Mouse (Mus musculus) midbrain, embryonic 16.5 days (tissue): ENCODE results near the gene Parp16. TPM values are rescaled to one million over a fixed set of nuclear protein-coding genes. Genes with fewer than 3 reads are reported as not detected.
"Not testable (repeated sequence)": the region's sequence is repeated elsewhere in the genome, so short reads cannot be mapped to it uniquely, and the experiment has no call there.

Experiments
- ATAC-seq: fragments of 200-750 bp; cut with Nextera tagmentation; 2 replicates; pipeline ENCODE4 v1.8.0; 2017; ENCODE audit warnings: moderate TSS enrichment
- H3K27ac ChIP-seq: fragments of 300-500 bp; sonication (generic); 2 replicates; pipeline ENCODE4 v1.5.1; 2014; ENCODE audit warnings: mild to moderate bottlenecking, low read length, mixed read lengths
- H3K27me3 ChIP-seq: fragments of 300-500 bp; sonication (generic); 2 replicates; pipeline ENCODE4 v1.6.1; 2014; ENCODE audit warnings: low read depth, low read length, mixed read lengths; ENCODE audit not compliant: control insufficient read depth, insufficient read depth
- H3K36me3 ChIP-seq: fragments of 300-500 bp; sonication (generic); 2 replicates; pipeline ENCODE4 v1.6.1; 2014; ENCODE audit warnings: mild to moderate bottlenecking, low read length, moderate library complexity, mixed read lengths; ENCODE audit not compliant: control insufficient read depth, insufficient read depth
- H3K4me1 ChIP-seq: fragments of 300-500 bp; sonication (generic); 2 replicates; pipeline ENCODE4 v1.6.1; 2014; ENCODE audit warnings: mild to moderate bottlenecking, low read length, mixed read lengths; ENCODE audit not compliant: control insufficient read depth, insufficient read depth
- H3K4me2 ChIP-seq: fragments of 300-500 bp; sonication (generic); 2 replicates; pipeline ENCODE4 v1.6.1; 2014; ENCODE audit warnings: mild to moderate bottlenecking, low read length, mixed read lengths
- H3K4me3 ChIP-seq: fragments of 300-500 bp; sonication (generic); 2 replicates; pipeline ENCODE4 v1.5.1; 2014; ENCODE audit warnings: low read depth, mild to moderate bottlenecking, low read length, moderate library complexity, mixed read lengths
- H3K9ac ChIP-seq: fragments of 300-500 bp; sonication (generic); 2 replicates; pipeline ENCODE4 v1.6.1; 2014; ENCODE audit warnings: low read depth, low read length, mixed read lengths
- H3K9me3 ChIP-seq: fragments of 300-500 bp; sonication (generic); replicated peaks from 2 replicates; pipeline ENCODE4 v1.6.1; 2014; ENCODE audit warnings: mild to moderate bottlenecking, low read length, mixed read lengths; ENCODE audit not compliant: control insufficient read depth, poor library complexity, severe bottlenecking
- WGBS: fragments of 180-500 bp; shearing (Covaris S2); extraction: QIAGEN DNeasy Blood & Tissue Kit; methylation state at CpG from one replicate; pipeline ENCODE4 v1.1.7; 2014; 5-methylcytosine and 5-hydroxymethylcytosine counted together
- polyA plus RNA-seq: library from polyadenylated mRNA; unstranded; fragments of >200 nt; fragmentation: Nextera tagmentation; extraction: Ambion mirVana; gene quantifications from 2 replicates; pipeline ENCODE4 v1.2.1, GENCODE M21; 2015

Parp16 gene
- polyA plus RNA-seq, 1 experiment from 2014 or later = 8.5 TPM

- Histone ChIP-seq H3K27me3 (no peaks in the 10 kb centered on the region), H3K4me2 (no peak overlapping the region), H3K9ac (no peak overlapping the region), H3K4me1 (no peaks in the 10 kb centered on the region), H3K36me3 (no peaks in the 10 kb centered on the region), H3K27ac (no peak overlapping the region), H3K9me3 (no peaks in the 10 kb centered on the region), H3K4me3 (no peak overlapping the region)
- WGBS = 83% methylated on average over 4 of the region's 4 CpGs
- ATAC-seq = no peak
These were observed 80.8 kb downstream of the Parp16 start for GRCm38 (mm10) chr9:65275810-65276530.

GRCm38 (mm10) chr9:65281536-65282151 lies 86.5 kb downstream of the Parp16 start:
- H3K9me3 ChIP-seq = no peaks in the 10 kb centered on the region
- WGBS = 72% methylated on average over 5 of the region's 5 CpGs
- no peak for ATAC-seq

DNA sequence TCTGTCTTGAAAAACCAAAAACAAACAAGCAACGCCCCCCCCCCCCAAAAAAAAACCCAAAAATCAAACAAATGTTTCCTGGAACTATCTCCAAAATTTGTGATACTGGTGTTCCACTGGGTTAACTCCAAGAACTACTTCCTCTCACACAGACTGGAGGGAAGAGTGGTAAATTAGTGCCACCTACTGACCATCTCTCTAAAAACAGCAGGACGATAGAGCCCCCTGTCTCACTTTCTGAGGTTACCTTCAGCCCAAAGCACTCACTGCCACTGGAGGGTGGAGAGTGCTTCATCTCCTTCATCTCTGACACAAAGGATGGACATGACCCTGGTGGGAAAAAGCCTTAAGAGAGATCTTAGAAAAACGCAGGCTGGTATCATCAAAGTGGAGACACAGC lies 88.1 kb downstream of the Parp16 start:
- no peak for ATAC-seq
- no peak overlapping the region for H3K27ac ChIP-seq

More at GRCm38 (mm10) chr9:65281536-65282151, 86.5 kb downstream of the Parp16 start:
- Histone ChIP-seq H3K27me3 (no peaks in the 10 kb centered on the region), H3K27ac (no peak overlapping the region), H3K4me3 (no peak overlapping the region), H3K4me1 (no peaks in the 10 kb centered on the region), H3K9ac (no peak overlapping the region), H3K36me3 (no peaks in the 10 kb centered on the region), H3K4me2 (no peak overlapping the region)

DNA sequence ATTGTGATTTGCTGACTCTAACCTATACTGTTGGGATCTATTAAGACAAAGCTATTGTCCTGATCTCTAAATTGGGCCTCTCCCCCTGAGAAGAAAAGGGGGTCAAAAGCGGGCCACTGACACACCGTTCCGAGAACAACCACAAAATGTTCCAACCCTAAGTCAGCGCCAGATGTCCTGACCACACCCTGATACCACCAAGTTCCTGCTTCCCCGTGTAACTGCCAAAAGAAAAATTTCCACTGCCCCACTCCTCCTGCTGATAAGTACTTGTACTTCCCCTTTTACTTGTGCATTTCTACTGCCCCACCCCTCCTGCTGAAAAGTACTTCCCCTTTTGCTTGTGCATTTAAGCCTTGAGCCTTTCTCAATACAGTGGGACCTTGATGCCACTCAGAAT lies 93.1 kb downstream of the Parp16 start:
- not testable (repeated sequence) for ATAC-seq, H3K27ac ChIP-seq, H3K9ac ChIP-seq, H3K4me2 ChIP-seq, H3K36me3 ChIP-seq, H3K4me1 ChIP-seq, H3K27me3 ChIP-seq, H3K4me3 ChIP-seq, H3K9me3 ChIP-seq
- WGBS = 93% methylated on average over 5 of the region's 5 CpGs

More for the DNA sequence above, 88.1 kb downstream of the Parp16 start:
- Histone ChIP-seq H3K4me1 (no peaks in the 10 kb centered on the region), H3K27me3 (no peaks in the 10 kb centered on the region), H3K4me3 (no peak overlapping the region), H3K4me2 (no peak overlapping the region), H3K36me3 (no peaks in the 10 kb centered on the region), H3K9ac (no peak overlapping the region), H3K9me3 (no peaks in the 10 kb centered on the region)
- WGBS = 3% methylated on average over 3 of the region's 3 CpGs

Other genes with a start within 250 kb of the Parp16 start
- gene Slc24a1, start 243.7 kb upstream of the Parp16 start, polyA plus RNA-seq = 0.10 and 0.20 TPM in 2 replicates
- 35.1 and 37.1 TPM in 2 replicates for gene Ints14, start 234.4 kb upstream of the Parp16 start, polyA plus RNA-seq
- 241 and 246 TPM in 2 replicates for gene Hacd3, start 173.7 kb upstream of the Parp16 start, polyA plus RNA-seq
- gene Dpp8, start 162.9 kb upstream of the Parp16 start, polyA plus RNA-seq = 39.3 and 42.7 TPM in 2 replicates
- 13.4 and 15.9 TPM in 2 replicates for gene Igdcc4, start 93.9 kb upstream of the Parp16 start, polyA plus RNA-seq
- gene Igdcc3, start 54.2 kb upstream of the Parp16 start, polyA plus RNA-seq = 8.7 and 9.1 TPM in 2 replicates
- 0.20 and 0.29 TPM in 2 replicates for gene Cilp, start 69.8 kb downstream of the Parp16 start, polyA plus RNA-seq
- 38.0 and 42.2 TPM in 2 replicates for gene Clpx, start 98.9 kb downstream of the Parp16 start, polyA plus RNA-seq
- 6.5 and 7.2 TPM in 2 replicates for gene Pdcd7, start 150.8 kb downstream of the Parp16 start, polyA plus RNA-seq
- 2.1 and 2.7 TPM in 2 replicates for gene Ubap1l, start 165.7 kb downstream of the Parp16 start, polyA plus RNA-seq
- 0.50 and 0.67 TPM in 2 replicates for gene Kbtbd13, start 196.3 kb downstream of the Parp16 start, polyA plus RNA-seq
- 7.1 and 8.4 TPM in 2 replicates for gene Rasl12, start 203.2 kb downstream of the Parp16 start, polyA plus RNA-seq
- not detected in 2 replicates for gene Slc51b, start 227.6 kb downstream of the Parp16 start, polyA plus RNA-seq
- 23.2 and 25.0 TPM in 2 replicates for gene Mtfmt, start 240.4 kb downstream of the Parp16 start, polyA plus RNA-seq